Mouse (Mus musculus): ENCODE measurements around the gene Hspa5. TPM values are rescaled to one million over a fixed set of nuclear protein-coding genes. Genes with fewer than 3 reads are reported as not detected.
"Not testable (repeated sequence)": the region's sequence is repeated elsewhere in the genome, so short reads cannot be mapped to it uniquely, and the experiment has no call there.

Gene Hspa5
- polyA plus RNA-seq, 1 experiment, result 520 TPM

DNA sequence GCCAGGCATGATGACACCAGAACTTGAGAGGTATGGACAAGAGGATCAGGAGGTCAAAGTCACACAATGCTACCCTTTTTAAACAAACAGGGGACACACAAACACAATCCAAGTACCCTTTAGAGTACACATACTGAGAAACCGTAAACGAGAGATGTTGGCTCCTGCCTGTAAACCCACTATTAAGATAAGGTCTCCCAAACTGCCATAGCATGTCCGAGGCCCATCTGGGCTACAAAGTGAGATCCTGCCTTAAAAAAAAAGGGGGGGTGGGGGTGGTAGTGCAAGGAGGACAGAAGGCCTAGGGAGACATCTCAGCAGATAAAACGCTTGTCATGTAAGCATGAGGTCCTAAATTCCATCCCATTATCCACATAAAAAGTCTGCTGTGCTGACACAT, 23.3 kb upstream of the Hspa5 start:
- Histone ChIP-seq H3ac (ENCODE audit: control insufficient read depth, insufficient read length, low read depth) (no peak overlapping the region), H3K79me3 (ENCODE audit: low read depth) (peaks cover 90% of the 10 kb centered on the region), H3K27me3 (ENCODE audit: control insufficient read depth, insufficient read depth, insufficient read length) (no peaks in the 10 kb centered on the region), H3K79me2 (ENCODE audit: control insufficient read depth, insufficient read depth) (peaks cover 100% of the 10 kb centered on the region), H3K4me3 (ENCODE audit: insufficient read depth, poor library complexity, severe bottlenecking) (no peak overlapping the region), H3K36me3 (ENCODE audit: control insufficient read depth, insufficient read depth) (peaks cover 14% of the 10 kb centered on the region)
- TF ChIP-seq MAX (IDR thresholded peaks at IDR 0.05) (no peak), MYOD1 (IDR thresholded peaks at IDR 0.05; ENCODE audit: control insufficient read depth, insufficient read length, low read depth) (no peak), USF1 (IDR thresholded peaks at IDR 0.05; ENCODE audit: low read depth) (no peak), MYOG (IDR thresholded peaks at IDR 0.05; ENCODE audit: control insufficient read depth, extremely low read depth, insufficient read length) (no peak), CEBPB (IDR thresholded peaks at IDR 0.05; ENCODE audit: low read depth) (no peak), CTCF (IDR thresholded peaks at IDR 0.05; ENCODE audit: control insufficient read depth, insufficient read depth, insufficient read length) (no peak), FOSL1 (IDR thresholded peaks at IDR 0.05; ENCODE audit: insufficient read depth, low read length, poor library complexity, severe bottlenecking) (no peak)

- Histone ChIP-seq H3K79me3 (ENCODE audit: low read depth) (peaks cover 78% of the 10 kb centered on the region), H3K27me3 (ENCODE audit: control insufficient read depth, insufficient read depth, insufficient read length) (no peaks in the 10 kb centered on the region), H3K36me3 (ENCODE audit: control insufficient read depth, insufficient read depth) (peaks cover 14% of the 10 kb centered on the region), H3K79me2 (ENCODE audit: control insufficient read depth, insufficient read depth) (peaks cover 90% of the 10 kb centered on the region), H3K4me3 (ENCODE audit: insufficient read depth, poor library complexity, severe bottlenecking) (no peak overlapping the region), H3ac (ENCODE audit: control insufficient read depth, insufficient read length, low read depth) (no peak overlapping the region)
- TF ChIP-seq CTCF (IDR thresholded peaks at IDR 0.05; ENCODE audit: control insufficient read depth, insufficient read depth, insufficient read length) (no peak), CEBPB (IDR thresholded peaks at IDR 0.05; ENCODE audit: low read depth) (no peak), MAX (IDR thresholded peaks at IDR 0.05) (no peak), USF1 (IDR thresholded peaks at IDR 0.05; ENCODE audit: low read depth) (no peak), FOSL1 (IDR thresholded peaks at IDR 0.05; ENCODE audit: insufficient read depth, low read length, poor library complexity, severe bottlenecking) (no peak), MYOG (IDR thresholded peaks at IDR 0.05; ENCODE audit: control insufficient read depth, extremely low read depth, insufficient read length) (no peak), MYOD1 (IDR thresholded peaks at IDR 0.05; ENCODE audit: control insufficient read depth, insufficient read length, low read depth) (no peak)
These were observed 21.5 kb upstream of the Hspa5 start for GRCm38 (mm10) chr2:34750245-34750644.

DNA sequence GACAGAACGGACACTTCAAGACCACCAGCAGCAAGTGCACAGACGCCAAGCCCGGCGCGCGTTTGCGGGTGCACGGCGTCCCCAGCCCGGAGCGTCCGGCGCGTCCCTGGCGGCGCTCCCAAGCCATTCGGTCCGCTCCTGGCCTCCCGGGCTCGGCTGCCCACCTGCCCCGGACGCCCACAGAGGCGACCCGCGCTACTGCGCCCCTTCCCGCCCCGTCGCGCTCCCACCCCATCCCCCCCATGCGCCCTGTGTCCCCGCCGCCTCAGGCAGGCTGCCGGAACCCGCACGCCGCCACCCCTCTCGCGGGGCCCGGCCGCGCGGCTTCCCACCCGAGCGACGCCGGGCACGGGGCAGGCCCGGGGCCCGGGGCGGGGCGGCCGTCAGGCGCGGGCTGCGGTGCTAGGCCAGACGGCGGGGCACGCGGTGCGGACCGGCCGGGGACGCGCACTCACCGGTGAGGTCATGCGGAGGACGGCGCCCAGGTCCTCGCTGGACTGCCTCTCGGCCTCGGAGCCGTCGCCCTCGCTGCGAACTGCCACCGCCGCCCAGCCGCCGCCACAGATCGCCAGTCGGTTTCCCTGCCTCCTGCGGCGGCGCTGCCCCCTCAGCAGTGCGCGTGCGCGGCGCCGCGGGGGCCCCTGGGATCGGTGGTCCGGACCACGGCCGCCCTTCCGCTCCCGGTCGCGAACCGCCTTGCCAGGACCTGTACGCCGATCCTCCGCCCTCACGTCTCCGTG, 17.8 kb upstream of the Hspa5 start:
- peak overlapping the region; percentile 90 for H3K4me3 ChIP-seq (ENCODE audit: insufficient read depth, poor library complexity, severe bottlenecking)
- no peaks in the 10 kb centered on the region for H3K27me3 ChIP-seq (ENCODE audit: control insufficient read depth, insufficient read depth, insufficient read length)
- H3K36me3 ChIP-seq (ENCODE audit: control insufficient read depth, insufficient read depth), result peaks cover 4% of the 10 kb centered on the region
- TF ChIP-seq CTCF (IDR thresholded peaks at IDR 0.05; ENCODE audit: control insufficient read depth, insufficient read depth, insufficient read length) (peak; percentile 36), CEBPB (IDR thresholded peaks at IDR 0.05; ENCODE audit: low read depth) (no peak)
- peaks cover 53% of the 10 kb centered on the region for H3K79me2 ChIP-seq (ENCODE audit: control insufficient read depth, insufficient read depth)
- H3K79me3 ChIP-seq (ENCODE audit: low read depth), result peaks cover 45% of the 10 kb centered on the region
- H3ac ChIP-seq (ENCODE audit: control insufficient read depth, insufficient read length, low read depth), result peak overlapping the region; percentile 92

GRCm38 (mm10) chr2:34754551-34755358, 17.0 kb upstream of the Hspa5 start, which contains the start of gene Gapvd1:
Gene Gapvd1, minus strand, starts transcription at chr2:34755232.
- peak within 1 kb of the TSS; percentile 92 for H3ac ChIP-seq (ENCODE audit: control insufficient read depth, insufficient read length, low read depth)
- H3K36me3 ChIP-seq (ENCODE audit: control insufficient read depth, insufficient read depth), result peaks cover under 1% of the 10 kb centered on the region
- peak within 1 kb of the TSS; percentile 90 for H3K4me3 ChIP-seq (ENCODE audit: insufficient read depth, poor library complexity, severe bottlenecking)
- no peaks in the 10 kb centered on the region for H3K27me3 ChIP-seq (ENCODE audit: control insufficient read depth, insufficient read depth, insufficient read length)
- peaks cover 38% of the 10 kb centered on the region for H3K79me3 ChIP-seq (ENCODE audit: low read depth)
- H3K79me2 ChIP-seq (ENCODE audit: control insufficient read depth, insufficient read depth), result peaks cover 45% of the 10 kb centered on the region
- TF ChIP-seq MYOG (IDR thresholded peaks at IDR 0.05; ENCODE audit: control insufficient read depth, extremely low read depth, insufficient read length) (no peak), USF1 (IDR thresholded peaks at IDR 0.05; ENCODE audit: low read depth) (no peak), FOSL1 (IDR thresholded peaks at IDR 0.05; ENCODE audit: insufficient read depth, low read length, poor library complexity, severe bottlenecking) (no peak), CTCF (IDR thresholded peaks at IDR 0.05; ENCODE audit: control insufficient read depth, insufficient read depth, insufficient read length) (no peak), MAX (IDR thresholded peaks at IDR 0.05) (no peak), CEBPB (IDR thresholded peaks at IDR 0.05; ENCODE audit: low read depth) (no peak), MYOD1 (IDR thresholded peaks at IDR 0.05; ENCODE audit: control insufficient read depth, insufficient read length, low read depth) (no peak)

DNA sequence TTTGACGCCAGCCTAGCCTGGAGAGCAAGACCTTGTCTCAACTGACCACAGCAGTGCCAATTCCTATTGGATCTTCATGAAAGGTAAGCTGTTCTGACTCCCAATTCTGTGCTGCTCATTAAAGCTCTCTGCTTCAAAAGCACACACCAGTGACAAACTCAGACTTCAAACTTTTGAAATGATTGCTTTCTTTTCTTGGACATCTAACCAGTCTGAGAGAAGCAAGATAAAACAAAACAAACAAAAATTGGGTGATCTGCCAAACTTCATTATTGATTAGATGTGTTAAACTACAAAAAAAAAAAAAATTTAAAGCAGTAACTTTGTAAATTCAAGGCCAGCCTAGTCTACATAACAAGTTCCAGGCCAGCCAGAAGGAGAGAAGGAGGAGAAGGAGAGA, 14.4 kb upstream of the Hspa5 start:
- H3K79me3 ChIP-seq (ENCODE audit: low read depth), result peaks cover 14% of the 10 kb centered on the region
- no peak overlapping the region for H3K4me3 ChIP-seq (ENCODE audit: insufficient read depth, poor library complexity, severe bottlenecking)
- H3ac ChIP-seq (ENCODE audit: control insufficient read depth, insufficient read length, low read depth), result no peak overlapping the region
- H3K79me2 ChIP-seq (ENCODE audit: control insufficient read depth, insufficient read depth), result peaks cover 19% of the 10 kb centered on the region
- no peaks in the 10 kb centered on the region for H3K27me3 ChIP-seq (ENCODE audit: control insufficient read depth, insufficient read depth, insufficient read length)
- no peaks in the 10 kb centered on the region for H3K36me3 ChIP-seq (ENCODE audit: control insufficient read depth, insufficient read depth)
- TF ChIP-seq MAX (IDR thresholded peaks at IDR 0.05) (no peak), FOSL1 (IDR thresholded peaks at IDR 0.05; ENCODE audit: insufficient read depth, low read length, poor library complexity, severe bottlenecking) (no peak), MYOG (IDR thresholded peaks at IDR 0.05; ENCODE audit: control insufficient read depth, extremely low read depth, insufficient read length) (no peak), USF1 (IDR thresholded peaks at IDR 0.05; ENCODE audit: low read depth) (no peak), MYOD1 (IDR thresholded peaks at IDR 0.05; ENCODE audit: control insufficient read depth, insufficient read length, low read depth) (no peak), CEBPB (IDR thresholded peaks at IDR 0.05; ENCODE audit: low read depth) (no peak), CTCF (IDR thresholded peaks at IDR 0.05; ENCODE audit: control insufficient read depth, insufficient read depth, insufficient read length) (no peak)

DNA sequence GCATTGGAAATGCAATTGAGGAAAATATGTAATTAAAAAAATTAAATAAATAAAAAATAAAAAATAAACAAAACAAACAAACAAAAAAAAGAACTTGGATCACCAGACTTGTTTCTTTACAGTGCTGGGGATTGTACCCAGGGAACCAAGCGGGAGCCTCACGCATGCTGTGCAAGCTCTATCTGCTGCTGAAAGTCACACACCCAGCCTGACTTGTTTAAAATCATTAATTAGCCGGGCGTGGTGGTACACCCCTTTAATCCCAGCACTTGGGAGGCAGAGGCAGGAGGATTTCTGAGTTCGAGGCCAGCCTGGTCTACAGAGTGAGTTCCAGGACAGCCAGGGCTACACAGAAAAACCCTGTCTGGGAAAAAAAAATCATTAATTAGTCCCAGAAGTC, 10.5 kb upstream of the Hspa5 start:
- not testable (repeated sequence) for H3K79me2 ChIP-seq (ENCODE audit: control insufficient read depth, insufficient read depth); H3K79me3 ChIP-seq (ENCODE audit: low read depth); H3ac ChIP-seq (ENCODE audit: control insufficient read depth, insufficient read length, low read depth); H3K4me3 ChIP-seq (ENCODE audit: insufficient read depth, poor library complexity, severe bottlenecking); H3K36me3 ChIP-seq (ENCODE audit: control insufficient read depth, insufficient read depth); H3K27me3 ChIP-seq (ENCODE audit: control insufficient read depth, insufficient read depth, insufficient read length)
